Mouse (Mus musculus) CH12.LX (cell line): ENCODE results near the gene Far1. TPM values are rescaled to one million over a fixed set of nuclear protein-coding genes. Genes with fewer than 3 reads are reported as not detected.

Source experiments
- DNase-seq: peaks from one replicate; pipeline ENCODE4 v3.0.0-alpha.2; 2013; ENCODE audit errors: extremely low read depth
- H3K27ac ChIP-seq: 2 replicates; pipeline ENCODE4 v1.5.1; 2012; ENCODE audit warnings: low read depth, mild to moderate bottlenecking, control low read depth, moderate library complexity; ENCODE audit not compliant: insufficient read depth
- H3K27me3 ChIP-seq: replicated peaks from 2 replicates; pipeline ENCODE3; 2012; ENCODE audit warnings: inconsistent platforms
- H3K36me3 ChIP-seq, 2 experiments: replicated peaks in 1 of 2; 2 replicates each; pipeline versions ENCODE3 to v1.6.1; 2012; ENCODE audit warnings: inconsistent platforms in 1 of 2, low read length in 1 of 2, mild to moderate bottlenecking in 1 of 2, mixed read lengths in 1 of 2, moderate library complexity in 1 of 2; ENCODE audit not compliant: control insufficient read depth in 1 of 2, insufficient read depth in 1 of 2
- H3K4me1 ChIP-seq, 2 experiments: 2 replicates each; pipeline ENCODE4 v1.6.1; 2012; ENCODE audit warnings: inconsistent platforms in 1 of 2, moderate library complexity in 1 of 2; ENCODE audit not compliant: insufficient read depth in 2 of 2, control insufficient read depth in 1 of 2
- H3K4me2 ChIP-seq: 2 replicates; pipeline ENCODE4 v1.6.1; 2012; ENCODE audit warnings: low read depth, mild to moderate bottlenecking, control low read depth; ENCODE audit not compliant: poor library complexity, insufficient read depth, severe bottlenecking
- H3K4me3 ChIP-seq, 3 experiments: fragments of 150-350 bp in 1 of 3; sonication (generic) in 1 of 3; replicated peaks in 1 of 3; 2 replicates each; pipeline versions ENCODE3 to v1.5.1; 2011 to 2012; ENCODE audit warnings: low read depth in 2 of 3, low read length in 2 of 3, mild to moderate bottlenecking in 2 of 3, moderate library complexity in 2 of 3, control low read depth in 1 of 3, improper control_type of control experiment in 1 of 3, inconsistent platforms in 1 of 3, mixed read lengths in 1 of 3; ENCODE audit not compliant: poor library complexity in 1 of 3
- H3K79me2 ChIP-seq: replicated peaks from 2 replicates; pipeline ENCODE4 v1.6.1; 2012; ENCODE audit warnings: mild to moderate bottlenecking, moderate library complexity; ENCODE audit not compliant: control insufficient read depth, poor library complexity, insufficient read depth, severe bottlenecking; ENCODE audit errors: extremely low read depth
- H3K9ac ChIP-seq: 2 replicates; pipeline ENCODE4 v1.6.1; 2012; ENCODE audit warnings: low read depth, mild to moderate bottlenecking, control low read depth, moderate library complexity; ENCODE audit not compliant: insufficient read depth
- H3K9me3 ChIP-seq: replicated peaks from 2 replicates; pipeline ENCODE3; 2012; ENCODE audit warnings: low read length, inconsistent platforms, mixed read lengths
- BHLHE40 ChIP-seq: IDR thresholded peaks from 2 replicates; pipeline ENCODE4 v1.6.1; 2011; ENCODE audit warnings: mild to moderate bottlenecking, low read depth, low read length, improper control_type of control experiment
- CHD1 ChIP-seq: IDR thresholded peaks from 2 replicates; pipeline ENCODE4 v1.6.1; 2012; ENCODE audit warnings: low read depth, low read length, improper control_type of control experiment, inconsistent platforms
- E2F4 ChIP-seq: IDR thresholded peaks from 2 replicates; pipeline ENCODE4 v1.6.1; 2011; ENCODE audit warnings: low read depth, low read length, improper control_type of control experiment; ENCODE audit not compliant: insufficient replicate concordance
- ELF1 ChIP-seq: IDR thresholded peaks from 2 replicates; pipeline ENCODE4 v1.6.1; 2014; ENCODE audit warnings: low read depth, mild to moderate bottlenecking, inconsistent platforms, low read length, improper control_type of control experiment
- EP300 ChIP-seq: IDR thresholded peaks from 2 replicates; pipeline ENCODE4 v1.6.1; 2011; ENCODE audit warnings: low read length, improper control_type of control experiment
- ETS1 ChIP-seq: conservative IDR thresholded peaks from 2 replicates; pipeline ENCODE4 v1.6.1; 2012; ENCODE audit warnings: low read depth, mild to moderate bottlenecking, inconsistent platforms, low read length, improper control_type of control experiment, moderate library complexity
- HCFC1 ChIP-seq: IDR thresholded peaks from 2 replicates; pipeline ENCODE4 v1.6.1; 2012; ENCODE audit warnings: low read depth, mild to moderate bottlenecking, inconsistent platforms, low read length, improper control_type of control experiment
- JUND ChIP-seq: conservative IDR thresholded peaks from 2 replicates; pipeline ENCODE4 v1.6.1; 2011; ENCODE audit warnings: low read depth, low read length, improper control_type of control experiment
- KAT2A ChIP-seq: IDR thresholded peaks from 2 replicates; pipeline ENCODE4 v1.6.1; 2012; ENCODE audit warnings: low read length, improper control_type of control experiment, inconsistent platforms; ENCODE audit not compliant: insufficient replicate concordance
- MEF2A ChIP-seq: IDR thresholded peaks from 2 replicates; pipeline ENCODE4 v1.6.1; 2014; ENCODE audit warnings: low read depth, mild to moderate bottlenecking, inconsistent platforms, low read length, improper control_type of control experiment, borderline replicate concordance
- NRF1 ChIP-seq: IDR thresholded peaks from 2 replicates; pipeline ENCODE4 v1.6.1; 2014; ENCODE audit warnings: low read depth, mild to moderate bottlenecking, inconsistent platforms, low read length, improper control_type of control experiment, moderate library complexity
- PAX5 ChIP-seq: IDR thresholded peaks from 2 replicates; pipeline ENCODE4 v1.6.1; 2012; ENCODE audit warnings: low read length, inconsistent platforms, mixed read lengths
- POLR2AphosphoS2 ChIP-seq: IDR thresholded peaks from 2 replicates; pipeline ENCODE4 v1.6.1; 2011; ENCODE audit warnings: low read depth, low read length, improper control_type of control experiment
- RAD21 ChIP-seq: IDR thresholded peaks from 2 replicates; pipeline ENCODE4 v1.6.1; 2011; ENCODE audit warnings: low read depth, mild to moderate bottlenecking, low read length, improper control_type of control experiment, moderate library complexity
- RCOR1 ChIP-seq: conservative IDR thresholded peaks from 2 replicates; pipeline ENCODE4 v1.6.1; 2012; ENCODE audit warnings: low read depth, mild to moderate bottlenecking, inconsistent platforms, low read length, improper control_type of control experiment
- SIN3A ChIP-seq: IDR thresholded peaks from 2 replicates; pipeline ENCODE4 v1.6.1; 2012; ENCODE audit warnings: low read length, improper control_type of control experiment, inconsistent platforms
- TBP ChIP-seq: conservative IDR thresholded peaks from 2 replicates; pipeline ENCODE4 v1.6.1; 2011; ENCODE audit warnings: low read depth, low read length, improper control_type of control experiment
- TCF12 ChIP-seq: IDR thresholded peaks from 2 replicates; pipeline ENCODE4 v1.6.1; 2014; ENCODE audit warnings: low read depth, mild to moderate bottlenecking, inconsistent platforms, low read length, improper control_type of control experiment
- UBTF ChIP-seq: IDR thresholded peaks from 2 replicates; pipeline ENCODE4 v1.6.1; 2012; ENCODE audit warnings: low read depth, mild to moderate bottlenecking, inconsistent platforms, low read length, improper control_type of control experiment, moderate library complexity
- USF2 ChIP-seq: conservative IDR thresholded peaks from 2 replicates; pipeline ENCODE4 v1.6.1; 2011; ENCODE audit warnings: low read depth, low read length, improper control_type of control experiment
- ZC3H11A ChIP-seq: IDR thresholded peaks from 2 replicates; pipeline ENCODE4 v1.6.1; 2012; ENCODE audit warnings: low read depth, mild to moderate bottlenecking, inconsistent platforms, low read length, improper control_type of control experiment
- ZKSCAN1 ChIP-seq: IDR thresholded peaks from 2 replicates; pipeline ENCODE4 v1.6.1; 2012; ENCODE audit warnings: low read depth, inconsistent platforms, low read length, improper control_type of control experiment, borderline replicate concordance
- dilution Hi-C: fragments of 300-500 bp; cut with MboI; formaldehyde crosslinking; loops from 2 replicates; pipeline ENCODE4 v1.14.3; 2020; ENCODE audit warnings: low sequenced_read_pairs; ENCODE audit not compliant: extremely low pct_unique_long_range_greater_than_20kb, extremely low pct_ligation_motif_present
- in situ Hi-C: fragments of 300-500 bp; cut with MboI; formaldehyde crosslinking; loops from 3 replicates; pipeline ENCODE4 v1.14.3; 2019; ENCODE audit warnings: low sequenced_read_pairs, low pct_ligation_motif_present, low pct_unique_long_range_greater_than_20kb, mixed read lengths
- polyA plus RNA-seq: library from polyadenylated mRNA; unstranded; fragments of >175 nt; gene quantifications from 2 replicates; pipeline ENCODE4 v1.2.1, GENCODE M21; 2012; ENCODE audit warnings: low read depth; ENCODE audit not compliant: insufficient read length
- total RNA-seq, 2 experiments: library from RNA; depleted of rRNA; stranded (reverse); fragments of 300-350 nt in 1 of 2; fragments of >200 nt in 1 of 2; gene quantifications; 2 replicates each; pipeline ENCODE4 v1.2.3; 2012 to 2014

Far1 gene
- total and polyA plus RNA-seq, 3 experiments, result 73.4 to 170 (median 97.3) TPM

DNA sequence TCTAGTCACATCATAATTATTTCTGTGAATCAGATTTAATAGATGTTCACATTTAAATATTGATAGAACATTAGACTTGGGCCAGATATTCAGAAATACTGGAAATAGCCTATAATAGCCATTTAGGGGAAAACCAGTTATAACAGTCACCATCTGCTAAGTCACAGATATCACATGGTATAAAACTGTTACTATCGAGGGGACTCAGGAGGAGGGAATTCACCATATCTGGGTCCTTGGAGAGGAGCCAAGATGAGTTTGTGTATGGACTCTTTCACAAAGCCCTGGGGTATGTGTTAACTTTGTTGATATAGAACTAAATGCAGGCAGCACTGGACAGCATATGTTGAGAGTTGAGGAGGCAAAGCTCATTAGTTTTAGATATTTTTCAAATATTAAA, 29.5 kb downstream of the Far1 start:
- TF ChIP-seq PAX5 (no peak), SIN3A (no peak), POLR2AphosphoS2 (no peak), EP300 (no peak), ZC3H11A (no peak), TBP (no peak), TCF12 (no peak), RCOR1 (no peak), CHD1 (no peak), JUND (no peak), USF2 (no peak), RAD21 (no peak), ZKSCAN1 (no peak), HCFC1 (no peak)
- H3K79me2 ChIP-seq, result peaks cover 7% of the 10 kb centered on the region
- dilution Hi-C loops, result no loop called here
- H3K36me3 ChIP-seq, result peaks cover 31 to 82% of the 10 kb centered on the region in 2 experiments
- H3K4me2 ChIP-seq, result no peak overlapping the region
- H3K9me3 ChIP-seq, result no peaks in the 10 kb centered on the region
- no peak overlapping the region for H3K9ac ChIP-seq
- H3K27ac ChIP-seq, result no peak overlapping the region
- in situ Hi-C loops, result no loop called here
- H3K4me1 ChIP-seq, result no peaks in the 10 kb centered on the region
- no peaks in the 10 kb centered on the region for H3K27me3 ChIP-seq
- H3K4me3 ChIP-seq, result no peak overlapping the region
- no peak for DNase-seq

DNA sequence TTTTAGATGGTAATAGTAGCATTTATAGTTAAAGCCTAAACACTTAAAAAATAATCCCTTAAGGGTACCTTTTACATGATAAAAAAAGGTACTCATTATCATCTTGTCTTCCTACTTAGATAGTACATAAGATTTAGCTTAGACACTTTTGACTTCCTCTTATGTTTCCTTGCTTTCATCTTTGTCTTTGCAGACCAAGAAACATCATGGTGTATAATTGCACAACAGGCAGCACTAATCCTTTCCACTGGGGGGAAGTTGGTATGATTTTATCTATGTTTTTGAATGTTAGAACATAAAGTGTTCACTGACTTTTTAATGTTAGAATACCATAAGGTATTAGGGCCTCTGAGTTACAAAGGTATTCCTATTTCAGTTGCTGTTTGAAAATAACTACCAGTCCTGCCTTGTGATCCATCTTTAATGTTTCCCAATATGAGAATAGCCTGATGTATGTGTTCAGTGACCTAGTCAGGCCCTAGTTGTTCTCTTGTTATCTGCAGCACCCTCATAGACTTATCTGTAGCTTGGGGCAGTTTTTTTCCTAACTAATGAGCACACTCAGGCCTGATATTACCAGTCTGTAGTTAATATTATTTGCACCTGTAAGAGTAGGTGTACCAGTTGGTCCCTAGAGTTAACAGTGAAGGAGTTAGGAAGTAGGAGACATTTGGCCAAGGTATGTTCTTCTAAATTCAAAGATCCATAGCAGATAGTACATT, 38.3 kb downstream of the Far1 start:
- H3K27ac ChIP-seq, result no peak overlapping the region
- H3K36me3 ChIP-seq, result peaks cover 34 to 58% of the 10 kb centered on the region in 2 experiments
- TF ChIP-seq NRF1, result no peak
- TF ChIP-seq TCF12, result no peak
- TF ChIP-seq CHD1, result no peak
- no peak for TF ChIP-seq POLR2AphosphoS2
- TF ChIP-seq MEF2A, result no peak
- no peak for TF ChIP-seq ETS1
- no peak for TF ChIP-seq BHLHE40
- no peak for TF ChIP-seq E2F4
- TF ChIP-seq ELF1, result no peak
- no peak for TF ChIP-seq KAT2A
- TF ChIP-seq EP300, result no peak
- TF ChIP-seq JUND, result no peak
- no peak for TF ChIP-seq UBTF
- no peak overlapping the region for H3K9ac ChIP-seq
- H3K4me2 ChIP-seq, result no peak overlapping the region
- H3K9me3 ChIP-seq, result no peaks in the 10 kb centered on the region
- in situ Hi-C loops (no loop called here), dilution Hi-C loops (no loop called here)
- no peak for DNase-seq
- H3K4me3 ChIP-seq, result no peak overlapping the region
- H3K79me2 ChIP-seq, result no peaks in the 10 kb centered on the region; the same call in 1 of the 2 replicates
- H3K4me1 ChIP-seq, result peaks cover 5 to 43% of the 10 kb centered on the region in 2 experiments; a peak in 2 of 4 replicates
- H3K27me3 ChIP-seq, result no peaks in the 10 kb centered on the region
